Mouse (Mus musculus) c-Kit-negative CD71-positive TER-119-positive erythroid progenitor cells, embryonic 14.5 days (primary cell): Measurements from ENCODE around the gene Rbfox3.

Experiments
- DNase-seq: peaks from one replicate; pipeline ENCODE4 v3.0.0-alpha.2; 2013; ENCODE audit warnings: low read depth, low spot score

The Rbfox3 gene

DNA sequence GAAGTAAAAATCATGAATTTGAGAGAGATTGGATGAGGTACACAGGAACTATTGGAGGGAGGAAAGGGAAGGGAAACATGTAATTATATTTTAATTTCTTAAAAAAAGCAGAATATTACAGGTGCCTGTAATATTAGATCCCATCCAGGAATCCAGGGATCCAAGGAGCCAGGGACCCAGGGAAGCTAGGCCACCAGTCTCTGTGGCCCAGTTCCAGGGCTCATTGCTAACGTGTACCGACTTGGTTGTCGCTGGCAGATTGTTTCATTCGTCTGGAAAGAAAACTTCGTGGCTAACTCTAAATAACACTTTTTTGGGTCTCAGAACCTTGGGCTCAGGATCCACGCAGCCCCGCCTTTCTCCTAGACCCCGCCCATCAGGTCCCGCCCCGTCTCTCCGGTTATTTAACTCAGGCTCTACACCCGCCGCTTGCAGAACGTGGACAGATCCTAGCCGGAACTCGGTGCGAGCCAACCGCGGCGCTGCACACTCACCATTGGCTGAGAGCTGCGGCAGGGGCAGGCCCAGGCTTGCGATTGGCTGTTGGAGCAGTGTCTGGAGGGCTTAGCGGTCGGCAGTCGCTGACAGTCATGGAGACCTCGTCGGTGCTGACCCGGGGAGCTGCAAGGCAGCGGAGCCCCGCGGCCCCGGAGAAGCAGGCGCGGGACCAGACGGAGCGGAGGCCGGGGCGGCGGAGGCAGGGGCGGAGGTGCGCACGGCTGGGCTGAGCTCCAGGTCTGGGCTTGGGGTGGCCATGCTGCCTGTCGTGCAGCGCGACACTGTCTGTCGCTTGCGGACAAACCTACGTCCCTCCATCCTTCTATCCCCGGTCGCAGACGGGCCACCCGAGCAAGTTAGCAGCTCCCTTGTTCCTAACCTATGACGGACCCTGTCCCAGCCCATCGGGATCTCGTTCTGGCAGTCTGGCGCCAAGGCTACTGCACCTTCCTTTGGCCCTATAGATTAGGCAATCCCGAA, 434.7 kb downstream of the Rbfox3 start, which contains the start of gene Engase:
Engase (plus strand) TSS at position 434 of the 978 bp plus-strand sequence.
- peak; percentile 74 for DNase-seq

DNA sequence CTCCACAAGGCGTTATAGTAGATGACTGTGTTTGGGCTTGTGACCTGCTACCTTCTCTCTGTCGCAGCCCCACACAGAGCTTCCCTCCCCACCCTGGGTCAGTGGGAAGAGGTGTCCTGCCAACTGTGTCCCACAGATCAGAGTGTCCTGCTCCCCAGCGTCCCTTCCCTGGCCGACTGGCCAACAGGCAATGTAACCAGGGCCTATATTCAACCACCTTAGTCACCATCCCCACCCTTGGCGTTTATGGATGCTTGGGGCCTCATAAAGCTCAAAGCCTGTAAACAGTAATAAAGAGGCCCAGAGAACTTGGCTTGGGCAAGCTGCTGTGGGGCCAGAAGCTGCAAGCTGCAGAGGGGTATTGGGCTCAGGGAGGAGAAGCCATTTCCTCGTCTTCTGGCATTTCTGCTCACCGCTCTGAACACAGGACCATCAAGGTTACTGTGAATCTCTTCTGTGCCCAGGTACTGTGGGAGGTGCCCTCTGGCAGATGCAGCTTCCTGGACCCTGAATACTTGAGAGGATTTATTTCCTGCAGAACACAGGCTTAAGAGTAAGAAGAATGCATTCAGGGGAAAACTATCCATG, 435.8 kb downstream of the Rbfox3 start:
- no peak for DNase-seq

DNA sequence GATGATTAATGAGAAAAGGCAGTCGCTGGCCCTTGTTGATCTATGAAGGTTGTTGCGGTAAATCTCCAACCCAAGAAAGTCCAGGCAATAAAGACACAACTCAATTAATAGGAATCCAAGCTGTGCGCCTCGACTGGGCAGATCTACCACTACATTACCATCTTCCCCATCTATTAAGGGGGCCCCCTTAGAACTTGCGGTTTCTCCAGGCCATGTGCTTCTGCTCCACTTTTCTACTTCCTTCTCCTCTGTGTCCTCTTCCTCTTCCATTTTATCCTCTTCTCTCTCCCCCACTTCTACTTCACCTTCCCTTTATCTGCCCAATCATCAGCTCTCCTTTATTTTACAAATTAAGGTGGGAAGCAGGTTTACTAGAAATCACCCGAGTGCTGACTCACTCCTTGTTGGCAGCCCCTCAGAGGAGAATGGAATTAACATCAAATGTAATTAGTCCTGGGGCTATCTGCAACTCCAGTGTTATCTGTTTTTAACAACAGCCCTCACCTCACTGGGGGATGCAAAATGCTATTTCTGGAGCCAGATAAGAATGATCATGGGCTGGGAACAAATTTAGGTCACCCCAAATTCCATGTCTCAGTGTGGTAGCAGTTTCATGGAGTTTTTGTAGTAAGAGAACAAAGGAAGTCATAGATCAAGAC, 437.4 kb downstream of the Rbfox3 start:
- DNase-seq, result no peak

DNA sequence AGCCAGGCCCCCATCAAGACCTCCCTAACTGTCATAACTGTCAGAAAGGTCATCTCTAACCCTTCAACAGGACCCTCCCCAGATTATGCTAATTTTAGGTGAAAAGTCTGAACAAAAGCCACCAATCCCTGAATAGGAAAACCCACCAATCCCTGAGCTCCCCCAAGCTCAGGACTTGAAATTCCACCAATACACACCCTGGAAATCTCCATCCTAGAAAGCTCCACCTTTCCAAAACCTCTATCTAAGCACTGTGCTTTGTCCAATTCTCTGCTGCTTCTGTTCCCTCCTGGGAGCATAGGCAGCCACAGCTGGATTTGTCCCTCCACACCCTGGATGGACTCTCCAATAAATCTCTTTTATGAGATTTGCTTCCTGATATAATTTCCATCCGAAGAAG, 438.2 kb downstream of the Rbfox3 start:
- no peak for DNase-seq

DNA sequence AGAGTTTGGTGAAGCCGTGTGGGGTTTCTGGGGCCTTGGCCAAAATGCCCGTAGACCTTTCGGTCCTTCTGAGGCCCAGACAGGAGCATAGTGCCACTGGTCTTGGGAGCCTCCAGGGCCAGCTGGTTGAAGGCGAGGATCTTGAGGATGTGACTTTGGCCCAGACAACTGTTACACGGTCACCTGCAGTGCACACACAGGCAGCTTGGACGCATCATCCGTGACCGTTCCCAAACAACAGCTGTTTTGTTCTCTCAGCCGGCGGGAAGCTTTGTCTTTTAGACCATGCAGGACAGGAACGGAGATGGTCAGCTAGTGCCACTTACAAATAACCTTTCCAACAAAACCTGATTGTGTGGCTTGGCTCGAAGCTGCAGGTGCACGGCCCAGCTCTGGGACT, 439.7 kb downstream of the Rbfox3 start:
- DNase-seq, result no peak

DNA sequence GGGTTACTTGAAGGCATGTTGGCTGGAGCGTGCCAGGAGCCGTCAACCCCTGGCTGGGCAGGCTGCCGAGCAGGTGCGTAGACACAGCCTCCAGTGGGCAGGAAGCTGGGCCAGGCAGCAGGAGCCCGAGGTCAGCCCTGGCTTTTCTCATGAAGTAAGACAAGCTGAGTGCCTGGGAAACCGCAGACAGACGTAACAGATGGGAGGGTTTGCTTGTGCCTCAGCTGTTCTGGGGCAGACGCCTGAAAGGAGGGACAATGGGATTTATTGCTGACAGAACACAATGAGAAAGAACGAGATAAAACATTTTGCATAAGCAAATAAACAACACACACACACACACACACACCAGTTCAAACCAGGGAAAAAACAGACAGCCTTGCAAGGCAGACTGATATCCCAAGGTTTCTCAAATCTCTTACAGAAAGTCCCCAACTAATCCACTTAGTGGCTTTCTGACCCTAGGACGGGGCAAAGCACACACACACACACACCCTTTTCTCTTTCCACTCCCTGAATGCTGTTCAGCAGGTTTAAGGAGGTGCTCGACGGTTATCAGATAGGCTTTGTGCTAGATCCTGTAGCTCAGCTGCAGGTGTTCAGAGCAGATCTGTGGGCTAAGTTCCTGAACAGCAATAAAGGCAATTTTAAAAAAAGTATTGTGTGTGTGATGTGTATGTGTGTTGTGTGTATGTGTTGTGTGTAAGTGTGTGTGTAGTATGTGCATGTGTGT, 441.0 kb downstream of the Rbfox3 start:
- DNase-seq, result no peak

DNA sequence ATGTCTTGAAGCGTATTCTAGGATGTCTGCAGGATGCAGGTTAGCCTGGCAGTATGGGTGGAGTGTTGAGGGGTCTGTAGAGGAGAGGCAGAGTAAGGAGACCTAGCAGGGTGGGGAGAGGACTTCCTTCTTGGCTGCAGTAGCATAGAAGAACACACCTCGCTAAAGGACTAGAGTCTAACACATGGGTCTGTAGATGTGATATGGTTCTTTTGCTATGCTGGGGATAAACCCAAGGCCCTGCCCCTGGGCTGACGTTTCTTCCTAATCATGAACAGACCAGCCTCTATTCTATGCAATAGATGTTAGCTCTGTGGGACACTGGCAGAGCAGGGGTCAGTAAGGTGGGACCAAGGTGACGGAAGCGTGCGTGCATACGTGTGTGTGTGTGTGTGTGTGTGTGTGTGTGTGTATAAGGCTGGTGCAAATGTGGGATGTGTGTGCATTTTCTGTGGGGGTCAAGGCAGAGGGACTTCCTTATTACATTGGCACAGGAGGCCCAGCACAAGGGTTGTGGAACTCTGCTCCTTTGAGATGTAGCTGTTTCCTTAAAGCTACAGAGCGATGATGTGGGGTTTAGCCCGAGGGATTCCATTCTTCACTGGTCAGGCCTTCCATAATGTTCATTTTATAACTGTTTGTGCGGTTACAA, 441.8 kb downstream of the Rbfox3 start:
- DNase-seq, result no peak

DNA sequence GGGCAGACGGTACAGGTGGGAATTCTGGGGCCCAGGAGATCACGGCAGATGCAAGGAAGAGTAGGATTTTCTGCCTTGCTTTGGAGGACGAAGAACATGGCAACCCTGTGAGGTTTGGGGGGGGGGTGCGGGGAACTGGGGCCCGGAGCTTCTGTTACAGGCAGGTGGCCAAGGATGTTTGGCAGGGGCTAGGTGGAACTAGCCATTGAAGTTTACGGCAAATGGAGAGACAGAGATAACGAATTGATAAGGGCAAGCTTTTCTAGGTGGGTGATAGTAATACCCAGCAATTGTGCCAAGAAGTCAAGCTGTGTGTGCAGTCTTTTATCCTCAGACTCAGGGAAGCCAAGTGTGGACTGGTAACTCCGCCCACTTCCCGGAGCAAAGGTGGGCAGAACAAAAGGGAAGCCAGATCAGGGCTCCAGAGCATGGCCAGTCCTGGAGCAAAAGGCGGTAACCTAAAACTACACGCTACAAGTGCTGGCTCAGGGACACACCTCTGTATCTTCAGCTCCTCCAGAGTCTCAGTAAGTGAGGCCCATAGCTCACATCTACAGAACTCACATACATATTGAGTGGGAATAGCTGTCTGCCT, 443.9 kb downstream of the Rbfox3 start:
- no peak for DNase-seq

DNA sequence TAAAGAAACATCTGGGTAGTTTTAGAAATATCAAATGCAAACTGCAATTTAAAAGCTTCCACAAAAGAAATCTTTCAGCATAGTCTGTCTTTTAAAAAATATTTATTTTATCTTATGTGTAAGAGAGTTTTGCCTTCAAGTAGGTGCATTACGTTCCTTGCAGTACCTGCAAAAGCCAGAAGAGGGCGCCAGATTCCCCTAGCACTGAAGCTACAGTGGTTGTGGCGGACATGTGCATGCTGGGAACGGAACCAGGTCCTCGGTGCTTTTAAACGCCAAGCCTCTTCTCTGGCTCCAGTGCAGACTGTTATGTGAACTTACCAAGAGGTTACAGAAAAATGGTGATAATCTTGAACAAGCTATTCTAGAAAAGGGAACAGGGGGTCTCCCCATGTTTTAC, 451.1 kb downstream of the Rbfox3 start:
- DNase-seq, result peak; percentile 17

DNA sequence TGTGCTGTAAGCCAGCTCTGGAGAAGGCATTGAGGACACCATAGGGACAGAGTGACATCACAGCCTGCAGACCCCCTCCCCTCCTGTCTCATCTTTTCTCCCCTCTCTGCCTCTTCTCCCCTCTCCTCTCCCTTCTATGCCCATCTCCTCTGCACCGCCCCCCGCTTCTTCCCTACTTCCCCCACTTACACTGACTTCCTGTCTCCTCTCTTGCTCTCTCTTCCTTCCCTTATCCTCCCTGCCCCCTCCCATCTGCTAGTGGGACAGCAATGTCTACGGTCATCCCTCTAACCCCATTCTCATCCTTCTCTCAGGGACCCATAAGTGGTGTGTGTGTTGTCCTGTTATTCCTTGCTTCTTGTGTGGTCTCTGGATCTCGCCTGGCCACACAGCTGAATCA, 451.9 kb downstream of the Rbfox3 start:
- no peak for DNase-seq

DNA sequence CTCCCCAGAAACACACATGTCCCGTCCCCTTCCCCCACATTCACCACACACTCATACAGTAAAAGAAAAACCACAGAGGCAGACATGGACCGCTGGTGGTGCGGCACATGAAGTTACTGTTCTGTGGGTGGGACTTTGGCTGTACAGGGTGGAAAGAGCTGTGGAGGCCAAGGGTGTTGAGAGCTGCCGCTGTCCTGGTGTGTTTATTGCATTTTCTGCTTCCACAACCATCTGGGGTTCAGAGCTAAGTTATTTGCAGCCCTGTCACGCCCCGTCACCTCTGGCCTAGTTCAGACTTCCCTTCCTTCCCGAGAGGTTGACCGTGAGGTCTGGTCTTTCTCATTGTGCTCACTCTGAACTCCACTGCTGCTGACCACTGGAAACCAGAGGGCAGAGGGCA, 452.3 kb downstream of the Rbfox3 start:
- no peak for DNase-seq

DNA sequence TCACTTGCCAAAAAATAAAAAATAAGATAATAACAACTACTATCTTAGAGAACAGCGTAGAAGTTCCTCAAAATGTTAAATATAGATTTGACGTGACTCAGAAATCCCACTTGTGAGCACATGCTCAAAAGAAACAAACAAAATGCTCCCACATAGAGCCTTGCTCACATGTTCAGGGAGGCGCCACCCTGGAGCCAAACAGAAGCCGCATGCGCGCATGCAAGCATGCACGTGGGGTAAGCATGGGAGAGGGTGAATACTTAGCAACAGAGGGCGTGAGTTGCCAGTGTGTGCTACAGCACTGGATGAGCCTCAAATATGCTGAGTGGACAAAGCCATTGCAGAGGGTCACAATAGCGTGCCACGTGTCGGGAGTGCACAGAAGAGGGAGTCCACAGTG, 454.5 kb downstream of the Rbfox3 start:
- no peak for DNase-seq

DNA sequence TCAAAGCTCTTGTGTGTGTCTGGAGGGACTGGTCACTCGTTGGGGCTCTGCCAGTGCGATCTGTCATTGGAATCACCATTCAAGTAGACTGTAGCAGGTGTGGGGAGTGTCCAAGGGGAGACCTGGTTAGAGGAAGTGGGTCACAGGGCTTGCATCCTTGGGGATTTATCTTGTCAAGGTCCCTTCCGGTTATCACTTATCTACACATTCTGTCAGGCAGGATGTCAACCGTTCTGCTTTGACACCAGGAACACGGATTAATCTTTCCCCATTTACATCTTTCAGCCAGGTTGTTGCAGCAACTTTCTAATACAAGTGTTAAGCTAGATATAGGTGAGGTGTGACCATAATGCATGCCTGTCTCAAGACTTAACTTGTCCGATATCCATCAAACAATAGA, 455.6 kb downstream of the Rbfox3 start:
- no peak for DNase-seq

DNA sequence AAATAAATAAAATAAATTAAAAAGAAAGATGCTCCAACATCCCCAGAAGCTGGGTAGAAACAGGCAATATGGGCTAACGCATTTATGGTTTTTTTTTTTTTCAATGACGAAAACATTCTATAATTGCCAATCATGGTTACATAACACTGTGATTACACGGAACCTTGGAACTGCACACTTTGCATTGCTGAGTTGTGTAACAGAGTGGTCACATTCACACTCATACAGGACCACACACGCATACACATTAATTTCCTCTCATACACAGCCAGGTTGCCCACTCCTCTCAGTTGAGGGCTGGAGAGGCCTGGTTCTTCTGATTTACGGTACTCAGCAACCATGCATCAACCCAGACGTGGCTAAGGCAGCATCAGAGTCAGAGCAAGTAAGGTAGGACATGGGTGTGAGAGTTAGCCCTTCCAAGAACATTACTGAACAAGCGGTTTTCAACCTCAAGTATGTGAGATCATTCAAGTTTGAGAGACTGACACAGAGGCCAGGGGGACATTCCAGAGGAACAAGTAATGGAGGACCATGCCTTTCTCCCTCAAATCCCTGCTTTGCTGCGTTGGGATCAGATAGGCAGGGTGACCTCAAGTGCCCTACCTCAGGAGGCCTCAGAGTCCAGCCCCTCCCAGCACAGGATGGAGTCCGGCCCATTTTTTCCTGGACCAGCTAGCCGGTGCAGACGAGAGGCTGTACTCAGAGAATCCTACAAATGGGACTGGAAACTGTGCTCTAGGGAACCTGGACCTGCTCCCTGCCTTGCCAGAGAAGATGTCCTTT, 457.3 kb downstream of the Rbfox3 start:
- DNase-seq, result no peak

DNA sequence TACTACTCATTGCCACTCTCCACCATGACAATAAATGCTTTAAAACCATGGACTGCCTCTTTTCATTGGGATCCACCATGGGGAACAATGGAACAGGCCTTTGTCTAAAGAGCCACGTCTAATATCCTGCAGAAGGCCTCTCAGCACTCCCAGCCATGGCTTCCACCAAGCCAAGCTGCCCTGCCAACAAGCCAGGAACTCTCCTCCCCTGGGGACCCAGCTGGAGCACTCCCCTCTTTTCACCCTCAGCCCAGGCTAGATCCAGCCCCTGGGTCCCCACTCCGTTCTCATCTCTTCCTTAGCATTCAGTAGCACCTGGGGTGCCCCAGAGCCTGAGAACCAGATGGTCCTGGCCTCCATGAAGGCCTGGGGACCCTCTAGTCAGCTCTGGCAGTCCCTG, 458.4 kb downstream of the Rbfox3 start:
- DNase-seq, result no peak

DNA sequence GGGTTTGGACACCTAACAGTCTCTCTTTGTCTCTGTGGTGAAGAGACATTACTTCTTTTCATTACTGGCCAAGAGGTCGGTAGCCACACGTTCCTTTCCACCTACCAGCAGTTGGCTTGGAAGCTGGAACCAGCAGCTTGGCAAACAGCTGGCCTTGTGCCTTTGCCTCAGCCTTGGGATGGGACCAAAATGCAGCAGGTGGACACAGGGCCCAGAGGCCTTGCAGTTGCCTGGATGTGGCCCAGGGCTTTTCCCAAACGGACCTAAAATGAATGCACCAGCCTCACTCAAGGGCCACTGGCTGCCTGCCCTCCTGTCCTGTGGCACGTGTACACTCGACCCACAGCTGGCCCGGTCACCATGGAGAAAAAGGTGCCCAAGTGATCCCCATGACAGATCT, 460.2 kb downstream of the Rbfox3 start:
- DNase-seq, result no peak

DNA sequence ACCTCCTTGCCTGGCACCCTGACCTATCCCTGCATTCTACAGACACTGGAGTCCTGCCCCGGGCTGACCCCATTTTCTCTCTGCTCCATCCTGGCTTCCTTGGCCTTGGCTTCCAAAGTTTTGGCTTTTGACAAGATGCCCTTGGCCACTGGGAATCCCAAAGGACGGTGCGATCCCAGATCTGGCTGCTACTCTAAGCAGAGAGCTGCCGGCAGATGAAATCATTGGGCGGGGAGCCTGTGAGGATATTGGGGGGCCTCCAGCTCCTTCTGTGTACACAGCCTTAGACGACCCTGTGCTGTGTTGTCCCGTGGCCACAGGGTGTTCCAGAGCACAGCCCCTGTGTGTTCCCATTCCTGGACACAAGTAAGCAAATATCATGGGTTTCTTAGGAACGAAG, 463.0 kb downstream of the Rbfox3 start:
- no peak for DNase-seq

DNA sequence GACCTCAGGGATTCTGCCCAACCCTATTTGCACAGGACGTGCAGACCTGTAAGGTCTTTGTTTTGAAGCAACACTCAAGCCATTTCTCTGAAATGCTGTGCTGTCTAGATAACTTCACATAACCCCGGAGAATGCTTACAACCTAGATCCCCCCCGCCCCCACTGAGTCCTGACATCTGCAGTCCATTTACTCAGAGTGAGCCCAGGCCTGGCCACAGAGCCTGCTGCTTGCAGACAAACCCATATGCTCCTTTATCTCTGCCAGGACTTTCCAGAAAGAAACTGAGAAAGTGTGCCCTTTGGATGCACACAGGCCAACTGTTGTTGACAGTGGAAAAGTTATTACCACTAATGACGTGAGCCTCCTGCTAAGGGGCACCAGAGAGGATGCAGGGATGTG, 464.1 kb downstream of the Rbfox3 start:
- DNase-seq, result no peak

DNA sequence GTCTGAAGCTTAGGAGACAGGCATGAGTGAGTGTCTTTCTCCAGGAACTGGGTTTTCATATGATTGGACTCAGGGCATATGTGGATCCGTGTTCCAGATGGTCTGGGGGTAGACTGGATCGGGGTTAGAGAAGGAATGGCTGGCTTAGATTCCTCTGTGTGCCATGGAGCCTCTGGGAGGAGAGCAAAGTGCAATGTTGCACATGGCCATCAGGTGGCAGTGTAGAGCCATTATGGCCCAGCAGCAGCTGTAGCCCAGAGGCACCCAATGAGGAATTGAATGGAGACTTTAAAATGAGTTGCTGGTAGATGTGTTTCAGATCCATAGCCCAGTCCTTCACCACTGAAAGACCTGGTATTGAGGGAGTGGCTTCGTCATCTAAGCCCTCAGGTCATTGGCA, 465.6 kb downstream of the Rbfox3 start:
- DNase-seq, result peak; percentile 48
